Mouse (Mus musculus): ENCODE results near the gene Cc2d1a. TPM values are rescaled to one million over a fixed set of nuclear protein-coding genes. Genes with fewer than 3 reads are reported as not detected.

Gene Cc2d1a
- polyA plus RNA-seq (2017; shearing (Covaris generic)): 10 to 100 TPM; 28.8 to 41.8 TPM

DNA sequence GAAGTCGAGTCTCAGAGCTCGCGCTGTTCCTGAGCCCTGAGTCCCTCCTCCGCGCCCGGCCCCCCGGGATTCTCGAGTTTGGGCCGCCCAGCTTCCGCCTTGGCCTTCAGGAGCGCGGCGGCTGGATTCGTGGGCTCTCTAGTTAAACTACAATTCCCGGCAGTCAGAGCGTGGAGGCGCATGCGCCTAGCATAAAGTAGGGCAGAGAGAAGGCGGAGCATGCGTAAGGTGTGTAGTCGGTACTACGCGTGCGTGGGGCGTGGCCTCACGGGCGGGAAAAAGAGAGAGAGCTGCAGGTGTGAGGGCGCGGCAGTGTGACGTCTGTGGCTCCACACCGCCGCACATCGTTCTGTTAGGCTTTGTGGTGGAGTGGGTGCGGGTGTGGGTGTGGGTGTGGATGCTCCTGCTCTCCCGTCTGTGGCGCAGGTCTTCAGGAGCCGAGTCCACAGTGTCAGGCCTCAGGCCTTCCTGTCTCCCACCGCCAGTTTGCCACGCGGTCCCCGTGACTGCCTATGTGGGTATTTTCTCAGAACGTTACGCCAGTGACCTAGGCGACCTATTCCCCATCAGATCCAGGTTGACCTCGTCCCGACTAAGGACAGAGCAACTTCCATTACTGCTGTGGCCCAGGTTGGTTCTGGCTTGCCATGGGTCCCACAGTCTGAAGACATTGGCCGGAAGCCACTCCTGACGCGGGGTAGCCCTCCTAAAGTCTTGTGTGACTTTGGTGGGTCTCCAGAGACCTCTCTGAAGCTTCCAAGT, at the start of gene Cc2d1a, which contains the start of gene 4930432K21Rik:
Gene Cc2d1a (minus strand): TSS at position 168 of the 762 bp plus-strand sequence.
Gene 4930432K21Rik (plus strand): TSS at position 257 of the 762 bp plus-strand sequence.

DNA sequence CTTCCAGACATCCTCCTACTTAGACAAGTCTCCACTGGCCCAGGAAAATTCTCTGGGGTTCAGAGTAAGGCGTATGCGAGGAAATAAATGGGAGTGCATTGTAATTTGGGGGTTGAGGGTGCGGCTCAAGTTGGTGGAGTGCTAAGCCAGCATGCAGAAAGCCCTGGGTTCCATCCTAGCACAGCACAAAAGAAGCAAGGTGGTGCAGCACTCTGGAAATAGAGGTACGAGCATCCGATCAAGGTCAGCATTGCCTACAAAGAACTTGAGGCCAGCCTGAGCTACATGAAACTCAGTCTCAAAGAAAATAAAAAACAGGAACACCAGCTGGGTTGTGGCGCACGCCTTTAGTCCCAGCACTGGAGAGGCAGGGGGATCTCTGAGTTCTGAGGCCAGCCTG, 37.4 kb upstream of the Cc2d1a start, which contains the start of gene Nanos3:
Gene Nanos3 (minus strand): TSS at position 101 of the 400 bp plus-strand sequence.

DNA sequence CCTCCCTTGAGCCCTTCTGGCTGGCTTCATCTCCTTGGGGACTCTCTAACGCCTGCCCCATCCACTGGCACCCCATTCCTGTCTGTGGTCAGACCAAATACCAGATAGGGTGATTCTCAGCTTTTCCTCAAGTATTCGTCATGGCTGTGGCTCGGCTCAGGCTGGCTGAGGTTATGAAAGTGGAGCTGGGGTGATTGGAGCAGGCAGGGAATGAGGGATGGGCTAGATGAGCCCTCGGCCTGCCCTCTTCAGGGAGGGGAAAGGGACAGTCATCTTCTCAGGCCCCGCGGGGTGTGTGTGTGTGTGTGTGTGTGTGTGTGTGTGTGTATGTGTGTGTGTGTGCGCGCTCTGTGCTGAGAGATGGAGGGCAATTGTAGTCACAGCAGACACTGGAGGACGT, 22.1 kb downstream of the Cc2d1a start, which contains the start of gene Podnl1:
Gene Podnl1 (plus strand): TSS at position 334 of the 400 bp plus-strand sequence.

DNA sequence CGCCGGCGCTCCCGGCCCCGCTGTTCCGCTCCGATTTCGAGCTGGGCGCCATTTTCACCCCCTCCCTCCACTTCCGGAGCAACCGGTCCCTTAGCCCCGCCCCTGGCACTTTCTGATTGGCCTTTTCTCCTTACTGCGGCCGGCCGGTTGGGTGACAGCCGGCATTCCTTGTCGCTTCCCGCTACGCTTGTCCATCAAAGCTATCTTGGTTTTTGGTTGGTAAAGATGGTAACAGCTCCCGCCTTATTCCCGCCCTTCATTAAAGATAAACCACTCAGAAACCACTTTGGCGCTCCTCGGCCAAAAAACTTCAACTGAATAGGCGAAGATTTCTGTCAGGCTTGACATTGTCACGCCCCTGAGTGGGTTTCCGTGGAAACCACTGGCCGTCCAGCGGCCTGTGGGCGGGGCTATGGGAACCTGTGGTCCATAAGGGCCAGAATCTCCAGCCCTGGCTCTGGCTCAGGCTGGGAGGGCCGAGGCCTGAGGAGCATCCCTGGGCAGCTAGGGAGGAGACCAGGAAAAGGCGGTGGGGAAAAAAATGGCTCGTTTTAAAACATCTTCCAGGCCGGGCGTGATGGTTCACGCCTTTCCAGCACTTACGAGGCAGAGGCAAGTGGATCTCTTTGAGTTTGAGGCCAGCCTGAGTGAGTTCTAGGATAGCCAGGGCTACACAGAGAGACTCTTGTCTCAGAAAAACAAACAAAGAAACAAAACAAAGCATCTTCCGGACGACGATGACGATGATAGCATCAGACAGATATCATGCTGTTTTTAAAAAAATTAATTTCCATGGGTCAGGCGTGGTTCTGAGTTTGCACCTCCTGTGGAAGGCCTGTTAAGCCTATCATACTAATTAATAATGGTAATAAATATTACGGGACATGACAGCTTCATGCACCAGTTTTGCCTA, 42.8 kb downstream of the Cc2d1a start, which contains the start of gene Dcaf15:
Gene Dcaf15 (minus strand): TSS at position 72 of the 913 bp plus-strand sequence.

Other genes starting within 250 kb of the Cc2d1a start
- gene Adgrl1, start 247.8 kb downstream of the Cc2d1a start, polyA plus RNA-seq (2017; shearing (Covaris generic)): 10 to 100 TPM in 1 of 2 experiments, 1 to 10 TPM in 1; 7.8 to 15.3 TPM
- gene Gm10644, start 192.7 kb downstream of the Cc2d1a start, polyA plus RNA-seq (2017; shearing (Covaris generic)): under 1 TPM; 0.24 to 0.63 TPM
- gene Asf1b, start 192.4 kb downstream of the Cc2d1a start, polyA plus RNA-seq (2017; shearing (Covaris generic)): 10 to 100 TPM; 40.2 to 42.2 TPM
- 10 to 100 TPM; 54.6 to 58.2 TPM for gene Prkaca, start 174.9 kb downstream of the Cc2d1a start, polyA plus RNA-seq (2017; shearing (Covaris generic))
- gene Samd1, start 150.3 kb downstream of the Cc2d1a start, polyA plus RNA-seq (2017; shearing (Covaris generic)): 10 to 100 TPM in 1 of 2 experiments, 1 to 10 TPM in 1; 9.1 to 11.7 TPM
- gene 1700067K01Rik, start 146.4 kb downstream of the Cc2d1a start, polyA plus RNA-seq (2017; shearing (Covaris generic)): under 1 TPM; 0.12 to 0.36 TPM
- 1 to 10 TPM; 4.0 to 4.1 TPM for gene 2210011C24Rik, start 135.8 kb downstream of the Cc2d1a start, polyA plus RNA-seq (2017; shearing (Covaris generic))
- 10 to 100 TPM; 10.1 to 13.4 TPM for gene Palm3, start 126.5 kb downstream of the Cc2d1a start, polyA plus RNA-seq (2017; shearing (Covaris generic))
- gene Il27ra, start 105.3 kb downstream of the Cc2d1a start, polyA plus RNA-seq (2017; shearing (Covaris generic)): 100 to 1,000 TPM; 260 to 302 TPM
- 100 to 1,000 TPM; 167 to 253 TPM for gene Rln3, start 102.9 kb downstream of the Cc2d1a start, polyA plus RNA-seq (2017; shearing (Covaris generic))
- gene Gm10643, start 82.8 kb downstream of the Cc2d1a start, polyA plus RNA-seq (2017; shearing (Covaris generic)): 1 to 10 TPM; 1.8 to 2.1 TPM
- gene Rfx1, start 81.1 kb downstream of the Cc2d1a start, polyA plus RNA-seq (2017; shearing (Covaris generic)): 10 to 100 TPM; 14.4 to 40.5 TPM
- 10 to 100 TPM; 32.6 to 41.2 TPM for gene Dcaf15, start 43.2 kb downstream of the Cc2d1a start, polyA plus RNA-seq (2017; shearing (Covaris generic))
- gene Podnl1, start 21.9 kb downstream of the Cc2d1a start, polyA plus RNA-seq (2017; shearing (Covaris generic)): 10 to 100 TPM; 17.6 to 39.5 TPM
- gene 4930432K21Rik, start 89 bp upstream of the Cc2d1a start, polyA plus RNA-seq (2017; shearing (Covaris generic)): 1 to 10 TPM in 1 of 2 experiments, under 1 TPM in 1; 0.31 to 1.4 TPM
- gene Nanos3, start 37.3 kb upstream of the Cc2d1a start, polyA plus RNA-seq (2017; shearing (Covaris generic)): 1 to 10 TPM; 1.3 to 4.5 TPM
- 10 to 100 TPM in 1 of 2 experiments, 1 to 10 TPM in 1; 6.8 to 15.0 TPM for gene Zswim4, start 89.1 kb upstream of the Cc2d1a start, polyA plus RNA-seq (2017; shearing (Covaris generic))
- gene D8Ertd738e, start 101.8 kb upstream of the Cc2d1a start, polyA plus RNA-seq (2017; shearing (Covaris generic)): 100 to 1,000 TPM; 287 to 296 TPM
- 100 to 1,000 TPM; 105 to 132 TPM for gene Mri1, start 109.4 kb upstream of the Cc2d1a start, polyA plus RNA-seq (2017; shearing (Covaris generic))
- gene Ccdc130, start 122.4 kb upstream of the Cc2d1a start, polyA plus RNA-seq (2017; shearing (Covaris generic)): 10 to 100 TPM; 33.8 to 36.6 TPM
- 10 to 100 TPM in 1 of 2 experiments, 1 to 10 TPM in 1; 8.6 to 13.1 TPM for gene Cacna1a, start 240.5 kb upstream of the Cc2d1a start, polyA plus RNA-seq (2017; shearing (Covaris generic))